Mouse (Mus musculus): Measurements from ENCODE around the gene Kiss1r. TPM values are rescaled to one million over a fixed set of nuclear protein-coding genes. Genes with fewer than 3 reads are reported as not detected.

Gene Kiss1r
- polyA plus RNA-seq, 1 experiment from 2014 or later: 1.0 TPM

GRCm38 (mm10) chr10:79968181-79968580 lies 51.4 kb downstream of the Kiss1r start:
- no peak for ATAC-seq (ENCODE audit: insufficient number of reproducible peaks, low FRiP score, low TSS enrichment, low read depth)
- H3K4me3 ChIP-seq: no peak overlapping the region

DNA sequence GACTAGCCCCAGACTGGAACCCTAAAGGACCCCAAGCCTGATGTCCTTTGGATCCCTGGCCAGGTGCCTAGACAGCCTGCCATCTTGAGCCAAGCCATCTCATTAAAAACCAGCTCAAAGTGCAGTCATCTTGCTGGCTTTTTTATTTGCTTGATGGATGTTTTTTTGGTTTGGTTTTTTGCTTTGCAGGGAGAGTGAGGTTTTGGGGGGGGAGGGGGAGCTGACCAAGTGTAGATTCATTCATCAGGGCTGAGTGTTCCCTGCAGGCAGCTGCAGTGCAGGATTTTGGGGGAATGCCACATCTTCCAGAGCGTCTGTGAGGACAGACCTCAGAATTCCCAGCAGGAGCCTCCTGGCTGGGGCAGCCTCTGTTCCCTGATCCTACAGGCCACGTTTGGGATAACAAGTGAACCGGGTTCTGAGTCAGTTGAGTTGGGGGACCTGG lies 52.4 kb downstream of the Kiss1r start:
- Histone ChIP-seq H3K4me3 (no peak overlapping the region), H3K27me3 (peaks cover 35% of the 10 kb centered on the region), H3K4me1 (peaks cover 21% of the 10 kb centered on the region), H3K36me3 (peaks cover 44% of the 10 kb centered on the region), H3K9ac (no peak overlapping the region), H3K27ac (no peak overlapping the region), H3K9me3 (no peaks in the 10 kb centered on the region), H3K4me2 (no peak overlapping the region)
- WGBS: 13% methylated on average over 3 of the region's 3 CpGs
- no peak for ATAC-seq (ENCODE audit: insufficient number of reproducible peaks, low FRiP score, low TSS enrichment, low read depth)

More at GRCm38 (mm10) chr10:79968181-79968580, 51.4 kb downstream of the Kiss1r start:
- Histone ChIP-seq H3K4me2 (no peak overlapping the region), H3K27ac (no peak overlapping the region), H3K27me3 (peaks cover 35% of the 10 kb centered on the region), H3K9ac (no peak overlapping the region), H3K9me3 (no peaks in the 10 kb centered on the region), H3K4me1 (peaks cover 21% of the 10 kb centered on the region), H3K36me3 (peaks cover 51% of the 10 kb centered on the region)
- 77% methylated on average over 1 of the region's 1 CpGs for WGBS

DNA sequence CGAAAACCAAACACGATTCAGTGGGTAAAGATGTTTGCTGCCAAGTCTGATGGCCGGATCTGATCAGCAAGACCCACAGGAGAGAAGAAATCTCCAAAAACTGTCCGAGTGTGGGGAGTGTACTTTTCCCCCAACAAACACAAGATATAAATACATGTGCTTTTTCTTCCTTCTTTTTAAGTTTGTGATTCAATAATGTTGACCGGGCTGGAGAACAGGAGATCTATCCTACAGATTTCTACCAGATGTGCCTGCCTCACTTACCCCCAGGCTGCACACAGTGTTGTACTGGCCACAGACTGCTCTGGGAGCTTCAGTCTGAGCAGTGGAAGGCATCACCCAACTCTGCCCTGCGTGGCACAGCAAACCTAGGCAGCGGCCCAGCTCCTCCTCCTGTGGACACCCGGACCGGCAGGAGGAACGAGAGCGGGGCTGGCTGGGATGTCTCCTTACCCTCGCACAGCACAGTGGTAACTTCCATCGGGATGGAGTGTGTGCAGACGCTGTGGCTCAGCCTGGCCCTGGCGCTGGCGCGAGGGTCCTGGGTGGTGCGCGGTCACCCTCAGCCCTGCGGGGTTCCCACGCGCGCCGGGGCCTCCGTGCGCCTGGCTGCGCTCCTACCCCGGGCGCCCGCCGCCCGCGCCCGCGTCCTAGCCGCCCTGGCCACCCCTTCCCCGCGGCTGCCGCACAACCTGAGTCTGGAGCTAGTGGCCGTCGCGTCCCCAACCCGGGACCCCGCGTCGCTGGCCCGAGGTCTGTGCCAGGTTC lies 53.8 kb downstream of the Kiss1r start, which contains the start of gene Grin3b:
Grin3b (plus strand) TSS at position 301 of the 768 bp plus-strand sequence.
- H3K36me3 ChIP-seq: peaks cover 42% of the 10 kb centered on the region
- H3K9ac ChIP-seq: peak within 1 kb of the TSS; percentile 47
- 6% methylated on average over 45 of the region's 47 CpGs for WGBS
- ATAC-seq (ENCODE audit: insufficient number of reproducible peaks, low FRiP score, low TSS enrichment, low read depth): no peak
- no peaks in the 10 kb centered on the region for H3K9me3 ChIP-seq
- peak within 1 kb of the TSS; percentile 23; the same call in 1 of the 2 replicates for H3K27ac ChIP-seq
- peaks cover 21% of the 10 kb centered on the region for H3K4me1 ChIP-seq
- peak within 1 kb of the TSS; percentile 90 for H3K4me2 ChIP-seq
- H3K27me3 ChIP-seq: peaks cover 35% of the 10 kb centered on the region
- peak within 1 kb of the TSS; percentile 48 for H3K4me3 ChIP-seq

DNA sequence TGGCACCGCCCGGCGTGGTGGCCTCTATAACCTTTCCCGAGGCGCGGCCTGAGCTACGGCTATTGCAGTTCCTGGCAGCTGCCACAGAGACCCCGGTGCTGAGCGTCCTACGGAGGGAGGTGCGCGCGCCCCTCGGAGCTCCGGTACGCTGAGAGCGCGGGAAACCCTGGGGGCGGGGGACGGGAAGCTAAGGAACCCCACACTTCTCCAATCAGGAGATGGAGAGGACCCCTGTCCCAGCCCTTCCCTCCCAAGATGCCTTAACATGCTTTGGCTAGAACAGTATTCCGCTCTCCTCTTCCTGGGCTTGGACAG lies 54.4 kb downstream of the Kiss1r start:
- no peak overlapping the region for H3K27ac ChIP-seq
- 3% methylated on average over 21 of the region's 21 CpGs for WGBS
- peaks cover 35% of the 10 kb centered on the region for H3K27me3 ChIP-seq
- H3K4me3 ChIP-seq: peak overlapping the region; percentile 48
- H3K9ac ChIP-seq: peak overlapping the region; percentile 47
- H3K36me3 ChIP-seq: peaks cover 42% of the 10 kb centered on the region
- ATAC-seq (ENCODE audit: insufficient number of reproducible peaks, low FRiP score, low TSS enrichment, low read depth): no peak
- H3K9me3 ChIP-seq: no peaks in the 10 kb centered on the region
- peak overlapping the region; percentile 90 for H3K4me2 ChIP-seq
- peaks cover 21% of the 10 kb centered on the region for H3K4me1 ChIP-seq

Other genes with a start within 250 kb of the Kiss1r start
- 54.6 and 58.9 TPM in 2 replicates for gene Tpgs1, start 247.6 kb upstream of the Kiss1r start, polyA plus RNA-seq (2015; fragmentation: Nextera tagmentation; extraction: Ambion mirVana)
- gene Cdc34, start 234.8 kb upstream of the Kiss1r start, polyA plus RNA-seq (2015; fragmentation: Nextera tagmentation; extraction: Ambion mirVana): 100 and 110 TPM in 2 replicates
- 0.86 and 1.3 TPM in 2 replicates for gene Gzmm, start 228.0 kb upstream of the Kiss1r start, polyA plus RNA-seq (2015; fragmentation: Nextera tagmentation; extraction: Ambion mirVana)
- 910 and 960 TPM in 2 replicates for gene Bsg, start 212.5 kb upstream of the Kiss1r start, polyA plus RNA-seq (2015; fragmentation: Nextera tagmentation; extraction: Ambion mirVana)
- 0.08 TPM in 1 of 2 replicates, not detected in the other for gene Hcn2, start 200.3 kb upstream of the Kiss1r start, polyA plus RNA-seq (2015; fragmentation: Nextera tagmentation; extraction: Ambion mirVana)
- 35.8 and 41.5 TPM in 2 replicates for gene Polrmt, start 170.4 kb upstream of the Kiss1r start, polyA plus RNA-seq (2015; fragmentation: Nextera tagmentation; extraction: Ambion mirVana)
- gene Fgf22, start 161.9 kb upstream of the Kiss1r start, polyA plus RNA-seq (2015; fragmentation: Nextera tagmentation; extraction: Ambion mirVana): 0.95 and 2.2 TPM in 2 replicates
- 93.2 and 104 TPM in 2 replicates for gene Rnf126, start 150.0 kb upstream of the Kiss1r start, polyA plus RNA-seq (2015; fragmentation: Nextera tagmentation; extraction: Ambion mirVana)
- gene Fstl3, start 139.7 kb upstream of the Kiss1r start, polyA plus RNA-seq (2015; fragmentation: Nextera tagmentation; extraction: Ambion mirVana): 21.2 and 22.2 TPM in 2 replicates
- gene Prss57, start 126.0 kb upstream of the Kiss1r start, polyA plus RNA-seq (2015; fragmentation: Nextera tagmentation; extraction: Ambion mirVana): 0.10 and 0.12 TPM in 2 replicates
- 79.9 and 84.8 TPM in 2 replicates for gene Palm, start 123.4 kb upstream of the Kiss1r start, polyA plus RNA-seq (2015; fragmentation: Nextera tagmentation; extraction: Ambion mirVana)
- gene Misp, start 96.0 kb upstream of the Kiss1r start, polyA plus RNA-seq (2015; fragmentation: Nextera tagmentation; extraction: Ambion mirVana): 0.56 and 1.6 TPM in 2 replicates
- gene Ptbp1, start 62.5 kb upstream of the Kiss1r start, polyA plus RNA-seq (2015; fragmentation: Nextera tagmentation; extraction: Ambion mirVana): 301 and 303 TPM in 2 replicates
- gene Prtn3, start 42.5 kb upstream of the Kiss1r start, polyA plus RNA-seq (2015; fragmentation: Nextera tagmentation; extraction: Ambion mirVana): 3.7 and 5.1 TPM in 2 replicates
- 53.0 and 60.1 TPM in 2 replicates for gene Plppr3, start 42.3 kb upstream of the Kiss1r start, polyA plus RNA-seq (2015; fragmentation: Nextera tagmentation; extraction: Ambion mirVana)
- gene Elane, start 30.7 kb upstream of the Kiss1r start, polyA plus RNA-seq (2015; fragmentation: Nextera tagmentation; extraction: Ambion mirVana): 0.36 and 0.40 TPM in 2 replicates
- gene Cfd, start 26.1 kb upstream of the Kiss1r start, polyA plus RNA-seq (2015; fragmentation: Nextera tagmentation; extraction: Ambion mirVana): 0.27 TPM in 1 of 2 replicates, not detected in the other
- 35.4 and 37.7 TPM in 2 replicates for gene Med16, start 8.0 kb upstream of the Kiss1r start, polyA plus RNA-seq (2015; fragmentation: Nextera tagmentation; extraction: Ambion mirVana)
- not detected in 2 replicates for gene Gm26602, start 6.1 kb upstream of the Kiss1r start, polyA plus RNA-seq (2015; fragmentation: Nextera tagmentation; extraction: Ambion mirVana)
- 159 and 161 TPM in 2 replicates for gene R3hdm4, start 4.2 kb downstream of the Kiss1r start, polyA plus RNA-seq (2015; fragmentation: Nextera tagmentation; extraction: Ambion mirVana)
- 5.7 and 7.4 TPM in 2 replicates for gene Arid3a, start 10.1 kb downstream of the Kiss1r start, polyA plus RNA-seq (2015; fragmentation: Nextera tagmentation; extraction: Ambion mirVana)
- 81.7 and 83.6 TPM in 2 replicates for gene Wdr18, start 43.2 kb downstream of the Kiss1r start, polyA plus RNA-seq (2015; fragmentation: Nextera tagmentation; extraction: Ambion mirVana)
- gene Grin3b, start 53.7 kb downstream of the Kiss1r start, polyA plus RNA-seq (2015; fragmentation: Nextera tagmentation; extraction: Ambion mirVana): 0.40 and 0.64 TPM in 2 replicates
- gene Tmem259, start 67.4 kb downstream of the Kiss1r start, polyA plus RNA-seq (2015; fragmentation: Nextera tagmentation; extraction: Ambion mirVana): 19.3 and 20.1 TPM in 2 replicates
- 264 and 270 TPM in 2 replicates for gene Cnn2, start 71.6 kb downstream of the Kiss1r start, polyA plus RNA-seq (2015; fragmentation: Nextera tagmentation; extraction: Ambion mirVana)
- 3.3 and 3.4 TPM in 2 replicates for gene Abca7, start 79.5 kb downstream of the Kiss1r start, polyA plus RNA-seq (2015; fragmentation: Nextera tagmentation; extraction: Ambion mirVana)
- gene Arhgap45, start 99.7 kb downstream of the Kiss1r start, polyA plus RNA-seq (2015; fragmentation: Nextera tagmentation; extraction: Ambion mirVana): 5.3 and 6.4 TPM in 2 replicates
- 213 and 217 TPM in 2 replicates for gene Polr2e, start 122.8 kb downstream of the Kiss1r start, polyA plus RNA-seq (2015; fragmentation: Nextera tagmentation; extraction: Ambion mirVana)
- 432 and 471 TPM in 2 replicates for gene Gpx4, start 130.2 kb downstream of the Kiss1r start, polyA plus RNA-seq (2015; fragmentation: Nextera tagmentation; extraction: Ambion mirVana)
- gene Sbno2, start 188.6 kb downstream of the Kiss1r start, polyA plus RNA-seq (2015; fragmentation: Nextera tagmentation; extraction: Ambion mirVana): 19.7 and 19.8 TPM in 2 replicates
- 15.2 and 16.6 TPM in 2 replicates for gene Stk11, start 198.8 kb downstream of the Kiss1r start, polyA plus RNA-seq (2015; fragmentation: Nextera tagmentation; extraction: Ambion mirVana)
- gene Atp5d, start 221.7 kb downstream of the Kiss1r start, polyA plus RNA-seq (2015; fragmentation: Nextera tagmentation; extraction: Ambion mirVana): 494 and 537 TPM in 2 replicates
- 5.9 and 6.8 TPM in 2 replicates for gene Cbarp, start 223.9 kb downstream of the Kiss1r start, polyA plus RNA-seq (2015; fragmentation: Nextera tagmentation; extraction: Ambion mirVana)
- 13.4 and 14.0 TPM in 2 replicates for gene Midn, start 231.3 kb downstream of the Kiss1r start, polyA plus RNA-seq (2015; fragmentation: Nextera tagmentation; extraction: Ambion mirVana)
- 102 and 103 TPM in 2 replicates for gene Cirbp, start 249.0 kb downstream of the Kiss1r start, polyA plus RNA-seq (2015; fragmentation: Nextera tagmentation; extraction: Ambion mirVana)

Data from limb, embryonic 15.5 days (tissue).